8 mouse cellular contexts compared by ENCODE assay signal in the genomic region with DNA sequence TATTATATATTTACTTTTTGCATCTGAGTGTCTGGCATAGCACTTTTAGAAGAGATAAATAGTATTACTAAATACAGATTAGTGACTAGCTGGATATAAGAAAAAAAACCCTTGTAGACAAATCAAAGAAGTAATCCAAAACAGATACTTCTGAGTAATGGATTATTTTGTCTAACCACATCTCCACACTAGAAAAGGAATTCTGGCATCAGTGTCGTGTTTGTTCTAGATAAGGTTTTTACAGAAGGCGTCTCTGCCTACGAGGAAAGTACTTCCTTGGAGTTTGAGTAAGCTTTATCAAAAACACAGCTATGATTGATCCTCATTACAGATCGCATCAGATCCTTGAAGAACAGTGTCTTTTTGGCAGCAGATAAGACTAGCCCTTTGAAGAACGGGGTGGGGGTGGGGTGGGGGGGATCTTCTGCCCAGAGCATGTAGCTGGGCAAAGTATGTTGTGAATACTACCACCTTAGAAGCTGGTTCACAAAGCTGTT. TPM values are rescaled to one million over a fixed set of nuclear protein-coding genes. Genes with fewer than 3 reads are reported as not detected.
DNase-seq lines count a peak whose midpoint lies in the region; ATAC-seq lines count a peak whose summit lies in the region.

No protein-coding gene starts in this region.

- H3K4me2 ChIP-seq in forebrain, embryonic 13.5 days = peak overlapping the region; percentile 70
- peak overlapping the region; percentile 93 for H3K4me2 ChIP-seq in liver, embryonic 13.5 days

- no peak for ATAC-seq in forebrain, embryonic 13.5 days
- no peak for ATAC-seq in liver, embryonic 13.5 days (ENCODE audit: low read depth)

- H3K27me3 ChIP-seq in heart, embryonic 10.5 days (ENCODE audit: insufficient read depth, poor library complexity, severe bottlenecking) = no peaks in the 10 kb centered on the region
- no peaks in the 10 kb centered on the region for H3K27me3 ChIP-seq in forebrain, embryonic 13.5 days
- H3K27me3 ChIP-seq in liver, embryonic 13.5 days = peaks cover 4% of the 10 kb centered on the region; the same call in 1 of the 2 replicates

- H3K9me3 ChIP-seq in heart, embryonic 10.5 days = no peaks in the 10 kb centered on the region
- no peaks in the 10 kb centered on the region for H3K9me3 ChIP-seq in forebrain, embryonic 13.5 days (replicated peaks)
- no peaks in the 10 kb centered on the region for H3K9me3 ChIP-seq in liver, embryonic 13.5 days (replicated peaks)

- no peak for DNase-seq in heart, embryonic 10.5 days (ENCODE audit: low spot score)
- no peak for DNase-seq in heart, postnatal 14 days
- DNase-seq in 3T3-L1 (ENCODE audit: low read depth, low spot score) = peak; percentile 37
- DNase-seq in liver, embryonic 13.5 days = no peak
- DNase-seq in ovary, postnatal 10 days (ENCODE audit: low spot score) = no peak
- DNase-seq in layer of hippocampus, adult 9-10 months (ENCODE audit: low spot score) = no peak
- no peak for DNase-seq in frontal cortex, postnatal 36 days (ENCODE audit: low spot score in 2 of 2)

- WGBS in heart, embryonic 10.5 days = 4% methylated on average over 5 of the region's 5 CpGs
- 34% methylated on average over 5 of the region's 5 CpGs for WGBS in forebrain, embryonic 13.5 days
- 2% methylated on average over 5 of the region's 5 CpGs for WGBS in liver, embryonic 13.5 days (ENCODE audit: insufficient replicate concordance)

- H3K9ac ChIP-seq in forebrain, embryonic 13.5 days = peak overlapping the region; percentile 78
- H3K9ac ChIP-seq in liver, embryonic 13.5 days = peak overlapping the region; percentile 73; the same call in 1 of the 2 replicates

- H3K36me3 ChIP-seq in heart, embryonic 10.5 days = 0 out of 2 replicates have a peak, but pooled peaks cover 4% of the 10 kb centered on the region
- H3K36me3 ChIP-seq in forebrain, embryonic 13.5 days (ENCODE audit: poor library complexity, severe bottlenecking) = 0 out of 2 replicates have a peak, but pooled peaks cover 4% of the 10 kb centered on the region
- H3K36me3 ChIP-seq in liver, embryonic 13.5 days = no peaks in the 10 kb centered on the region

- H3K4me1 ChIP-seq in heart, embryonic 10.5 days = peaks cover 21% of the 10 kb centered on the region
- H3K4me1 ChIP-seq in forebrain, embryonic 13.5 days = peaks cover 16% of the 10 kb centered on the region
- peaks cover 34% of the 10 kb centered on the region for H3K4me1 ChIP-seq in liver, embryonic 13.5 days (replicated peaks)

- peak overlapping the region; percentile 92 for H3K27ac ChIP-seq in heart, embryonic 10.5 days
- no peak overlapping the region for H3K27ac ChIP-seq in forebrain, embryonic 13.5 days
- H3K27ac ChIP-seq in liver, embryonic 13.5 days = no peak overlapping the region

- intact Hi-C loops in heart, postnatal 14 days (cut with DNase I) = loop anchor here (10.0 kb wide), 1 partner anchor 276 kb away; no protein-coding TSS in a partner anchor

- peak overlapping the region; percentile 94 for H3K4me3 ChIP-seq in heart, embryonic 10.5 days
- H3K4me3 ChIP-seq in forebrain, embryonic 13.5 days = peak overlapping the region; percentile 81
- peak overlapping the region; percentile 71 for H3K4me3 ChIP-seq in liver, embryonic 13.5 days (replicated peaks)

RNA-seq across cellular contexts. Expression of a gene that starts 1.6 kb away (rescaled TPM):
- 56.5 and 60.3 TPM in 2 replicates for polyA plus RNA-seq in heart, embryonic 10.5 days (2016; fragmentation: Nextera tagmentation; extraction: Ambion mirVana)
- total RNA-seq in heart, postnatal 14 days (2021) = 10 to 100 TPM; 24.8 to 27.3 TPM
- polyA plus RNA-seq in forebrain, embryonic 13.5 days (2015; fragmentation: Nextera tagmentation; extraction: Ambion mirVana) = 62.6 and 67.2 TPM in 2 replicates
- polyA plus RNA-seq in liver, embryonic 13.5 days (2015; fragmentation: Nextera tagmentation; extraction: Ambion mirVana) = 11.2 and 11.7 TPM in 2 replicates

RNA-seq across cellular contexts. Expression of a gene that starts 45.6 kb away (rescaled TPM):
- polyA plus RNA-seq in heart, embryonic 10.5 days (2016; fragmentation: Nextera tagmentation; extraction: Ambion mirVana) = 164 and 187 TPM in 2 replicates
- 100 to 1,000 TPM; 207 to 250 TPM for total RNA-seq in heart, postnatal 14 days (2021)
- 177 and 190 TPM in 2 replicates for polyA plus RNA-seq in forebrain, embryonic 13.5 days (2015; fragmentation: Nextera tagmentation; extraction: Ambion mirVana)
- polyA plus RNA-seq in liver, embryonic 13.5 days (2015; fragmentation: Nextera tagmentation; extraction: Ambion mirVana) = 71.6 and 80.5 TPM in 2 replicates

RNA-seq across cellular contexts. Expression of a gene that starts 53.7 kb away (rescaled TPM):
- polyA plus RNA-seq in heart, embryonic 10.5 days (2016; fragmentation: Nextera tagmentation; extraction: Ambion mirVana) = 0.74 and 0.87 TPM in 2 replicates
- 10 to 100 TPM; 61.7 to 91.3 TPM for total RNA-seq in heart, postnatal 14 days (2021)
- 1.2 and 1.3 TPM in 2 replicates for polyA plus RNA-seq in forebrain, embryonic 13.5 days (2015; fragmentation: Nextera tagmentation; extraction: Ambion mirVana)
- 11.5 and 13.9 TPM in 2 replicates for polyA plus RNA-seq in liver, embryonic 13.5 days (2015; fragmentation: Nextera tagmentation; extraction: Ambion mirVana)
